Comparison of ENCODE assay signal across 7 mouse cellular contexts in genomic region chr8:110846405-110847170, GRCm38 (mm10). TPM values are rescaled to one million over a fixed set of nuclear protein-coding genes. Genes with fewer than 3 reads are reported as not detected.
DNase-seq lines count a peak whose midpoint lies in the region; ATAC-seq and TF ChIP-seq lines count a peak whose summit lies in the region.

Gene Cog4 (plus strand): TSS chr8:110846600.
Gene Sf3b3 (minus strand): TSS chr8:110846787.

- WGBS in embryonic facial prominence, embryonic 12.5 days, result under 1% methylated on average over 53 of the region's 53 CpGs
- under 1% methylated on average over 53 of the region's 53 CpGs for WGBS in kidney, adult 2 months
- under 1% methylated on average over 53 of the region's 53 CpGs for WGBS in limb, embryonic 12.5 days
- WGBS in midbrain, embryonic 15.5 days, result under 1% methylated on average over 53 of the region's 53 CpGs
- under 1% methylated on average over 53 of the region's 53 CpGs for WGBS in spleen, adult 2 months

- H3K36me3 ChIP-seq in embryonic facial prominence, embryonic 12.5 days, result peaks cover 47% of the 10 kb centered on the region
- H3K36me3 ChIP-seq in kidney, adult 2 months (ENCODE audit: control insufficient read depth, insufficient read depth, low read length), result peaks cover 5% of the 10 kb centered on the region
- peaks cover 49% of the 10 kb centered on the region for H3K36me3 ChIP-seq in limb, embryonic 12.5 days
- H3K36me3 ChIP-seq in midbrain, embryonic 15.5 days (replicated peaks), result peaks cover 37% of the 10 kb centered on the region
- peaks cover 32% of the 10 kb centered on the region for H3K36me3 ChIP-seq in spleen, adult 2 months (ENCODE audit: control insufficient read depth, insufficient read depth, low read length)

- TF ChIP-seq CTCF in kidney, adult 2 months (conservative IDR thresholded peaks at IDR 0.05; ENCODE audit: insufficient read depth, insufficient read length, low read depth, low read length), result no peak
- TF ChIP-seq CTCF in spleen, adult 2 months (IDR thresholded peaks at IDR 0.05; ENCODE audit: extremely low read depth, insufficient read depth, insufficient read length, insufficient replicate concordance), result no peak

- H3K27me3 ChIP-seq in embryonic facial prominence, embryonic 12.5 days, result no peaks in the 10 kb centered on the region
- no peaks in the 10 kb centered on the region for H3K27me3 ChIP-seq in kidney, adult 2 months (replicated peaks; ENCODE audit: control insufficient read depth, insufficient read depth, low read length)
- H3K27me3 ChIP-seq in limb, embryonic 12.5 days, result no peaks in the 10 kb centered on the region
- no peaks in the 10 kb centered on the region for H3K27me3 ChIP-seq in midbrain, embryonic 15.5 days (replicated peaks)
- no peaks in the 10 kb centered on the region for H3K27me3 ChIP-seq in spleen, adult 2 months (ENCODE audit: control insufficient read depth, insufficient read depth, low read length)

- peaks cover 22% of the 10 kb centered on the region for H3K4me1 ChIP-seq in embryonic facial prominence, embryonic 12.5 days
- H3K4me1 ChIP-seq in kidney, adult 2 months (ENCODE audit: control insufficient read depth, insufficient read depth, low read length), result peaks cover 8% of the 10 kb centered on the region; the same call in 1 of the 2 replicates
- peaks cover 29% of the 10 kb centered on the region for H3K4me1 ChIP-seq in limb, embryonic 12.5 days (replicated peaks)
- peaks cover 32% of the 10 kb centered on the region for H3K4me1 ChIP-seq in midbrain, embryonic 15.5 days
- H3K4me1 ChIP-seq in spleen, adult 2 months (ENCODE audit: control insufficient read depth, insufficient read depth, insufficient read length), result peaks cover 5% of the 10 kb centered on the region; the same call in 1 of the 2 replicates

- H3K4me3 ChIP-seq in embryonic facial prominence, embryonic 12.5 days, result peak within 1 kb of the TSS; percentile 90
- peak within 1 kb of the TSS; percentile 79 for H3K4me3 ChIP-seq in kidney, adult 2 months (ENCODE audit: insufficient read depth, low read depth, low read length)
- peak within 1 kb of the TSS; percentile 86 for H3K4me3 ChIP-seq in limb, embryonic 12.5 days (replicated peaks)
- H3K4me3 ChIP-seq in midbrain, embryonic 15.5 days, result peak within 1 kb of the TSS; percentile 72
- H3K4me3 ChIP-seq in spleen, adult 2 months (ENCODE audit: extremely low read depth, insufficient read depth, insufficient read length), result peak within 1 kb of the TSS; percentile 97

- no peaks in the 10 kb centered on the region for H3K9me3 ChIP-seq in embryonic facial prominence, embryonic 12.5 days
- no peaks in the 10 kb centered on the region for H3K9me3 ChIP-seq in limb, embryonic 12.5 days
- no peaks in the 10 kb centered on the region for H3K9me3 ChIP-seq in midbrain, embryonic 15.5 days

- peak within 1 kb of the TSS; percentile 93 for H3K27ac ChIP-seq in embryonic facial prominence, embryonic 12.5 days
- H3K27ac ChIP-seq in kidney, adult 2 months (ENCODE audit: insufficient read depth, low read depth, low read length), result peak within 1 kb of the TSS; percentile 56
- H3K27ac ChIP-seq in limb, embryonic 12.5 days, result peak within 1 kb of the TSS; percentile 94
- H3K27ac ChIP-seq in midbrain, embryonic 15.5 days, result peak within 1 kb of the TSS; percentile 84
- H3K27ac ChIP-seq in spleen, adult 2 months (ENCODE audit: insufficient read depth, low read length), result peak within 1 kb of the TSS; percentile 77

- DNase-seq in adrenal gland, postnatal 25 days, result peak; percentile 85
- peak; percentile 88 to 93 for DNase-seq in heart, adult 18-20 months
- peak; percentile 91 for DNase-seq in kidney, adult 2 months
- DNase-seq in spleen, adult 2 months (ENCODE audit: low read depth in 1 of 2, low spot score in 2 of 2), result peak; percentile 79 to 83

- ATAC-seq in embryonic facial prominence, embryonic 12.5 days (ENCODE audit: insufficient number of reproducible peaks, insufficient read depth, low FRiP score, low TSS enrichment), result peak; percentile 75; the same call in 1 of the 2 replicates
- ATAC-seq in limb, embryonic 12.5 days (ENCODE audit: insufficient number of reproducible peaks, insufficient read depth, low FRiP score, low TSS enrichment, low read depth), result peak; percentile 85; the same call in 1 of the 2 replicates
- ATAC-seq in midbrain, embryonic 15.5 days (replicated peaks), result peak; percentile 87

- peak within 1 kb of the TSS; percentile 89 for H3K9ac ChIP-seq in embryonic facial prominence, embryonic 12.5 days
- peak within 1 kb of the TSS; percentile 92 for H3K9ac ChIP-seq in limb, embryonic 12.5 days (replicated peaks)
- peak within 1 kb of the TSS; percentile 88 for H3K9ac ChIP-seq in midbrain, embryonic 15.5 days

- peak within 1 kb of the TSS; percentile 70 for H3K4me2 ChIP-seq in embryonic facial prominence, embryonic 12.5 days (replicated peaks)
- peak within 1 kb of the TSS; percentile 81 for H3K4me2 ChIP-seq in limb, embryonic 12.5 days
- H3K4me2 ChIP-seq in midbrain, embryonic 15.5 days, result peak within 1 kb of the TSS; percentile 71

- peak; percentile 81 for TF ChIP-seq POLR2A in kidney, adult 2 months (IDR thresholded peaks at IDR 0.05; ENCODE audit: low read depth, low read length)
- peak; percentile 84 for TF ChIP-seq POLR2A in spleen, adult 2 months (IDR thresholded peaks at IDR 0.05; ENCODE audit: low read depth, low read length)

RNA-seq across cellular contexts. Expression of gene Cog4, which starts in this region (rescaled TPM):
- total RNA-seq in adrenal gland, postnatal 25 days (2021), result 75.8 and 100 TPM in 2 replicates
- 85.5 and 87.8 TPM in 2 replicates for polyA plus RNA-seq in embryonic facial prominence, embryonic 12.5 days (2016; fragmentation: Nextera tagmentation; extraction: Ambion mirVana)
- 10 to 100 TPM; 69.4 to 74.8 TPM for total RNA-seq in heart, adult 18-20 months (2021)
- polyA plus RNA-seq in kidney, adult 2 months (2012; rRNA removed), result 40.1 and 42.9 TPM in 2 replicates
- polyA plus RNA-seq in limb, embryonic 12.5 days (2016; fragmentation: Nextera tagmentation; extraction: Ambion mirVana), result 84.9 and 88.6 TPM in 2 replicates
- 74.9 and 77.1 TPM in 2 replicates for polyA plus RNA-seq in midbrain, embryonic 15.5 days (2015; fragmentation: Nextera tagmentation; extraction: Ambion mirVana)
- 15.9 and 16.6 TPM in 2 replicates for polyA plus RNA-seq in spleen, adult 2 months (2012; rRNA removed)

RNA-seq across cellular contexts. Expression of gene Sf3b3, which starts in this region (rescaled TPM):
- total RNA-seq in adrenal gland, postnatal 25 days (2021), result 81.6 and 86.5 TPM in 2 replicates
- polyA plus RNA-seq in embryonic facial prominence, embryonic 12.5 days (2016; fragmentation: Nextera tagmentation; extraction: Ambion mirVana), result 193 and 196 TPM in 2 replicates
- total RNA-seq in heart, adult 18-20 months (2021), result 10 to 100 TPM; 36.7 to 37.5 TPM
- 22.6 and 25.9 TPM in 2 replicates for polyA plus RNA-seq in kidney, adult 2 months (2012; rRNA removed)
- polyA plus RNA-seq in limb, embryonic 12.5 days (2016; fragmentation: Nextera tagmentation; extraction: Ambion mirVana), result 207 and 211 TPM in 2 replicates
- 99.3 and 101 TPM in 2 replicates for polyA plus RNA-seq in midbrain, embryonic 15.5 days (2015; fragmentation: Nextera tagmentation; extraction: Ambion mirVana)
- polyA plus RNA-seq in spleen, adult 2 months (2012; rRNA removed), result 30.5 and 31.0 TPM in 2 replicates

Comparison
In these comparisons a context has a peak if more than half of its experiments do, and no peak if none do; other contexts are left out.
1. Peak in every context shown above with its lines: DNase-seq, ATAC-seq, H3K4me3 ChIP-seq and H3K27ac ChIP-seq.